Mouse (Mus musculus): Measurements from ENCODE around the gene Arl11. TPM values are rescaled to one million over a fixed set of nuclear protein-coding genes. Genes with fewer than 3 reads are reported as not detected.
A peak's percentile ranks its signal among the peaks of the same experiment; 100 is the strongest.

Arl11 gene
- polyA plus RNA-seq, 1 experiment from 2014 or later = 0.56 TPM

DNA sequence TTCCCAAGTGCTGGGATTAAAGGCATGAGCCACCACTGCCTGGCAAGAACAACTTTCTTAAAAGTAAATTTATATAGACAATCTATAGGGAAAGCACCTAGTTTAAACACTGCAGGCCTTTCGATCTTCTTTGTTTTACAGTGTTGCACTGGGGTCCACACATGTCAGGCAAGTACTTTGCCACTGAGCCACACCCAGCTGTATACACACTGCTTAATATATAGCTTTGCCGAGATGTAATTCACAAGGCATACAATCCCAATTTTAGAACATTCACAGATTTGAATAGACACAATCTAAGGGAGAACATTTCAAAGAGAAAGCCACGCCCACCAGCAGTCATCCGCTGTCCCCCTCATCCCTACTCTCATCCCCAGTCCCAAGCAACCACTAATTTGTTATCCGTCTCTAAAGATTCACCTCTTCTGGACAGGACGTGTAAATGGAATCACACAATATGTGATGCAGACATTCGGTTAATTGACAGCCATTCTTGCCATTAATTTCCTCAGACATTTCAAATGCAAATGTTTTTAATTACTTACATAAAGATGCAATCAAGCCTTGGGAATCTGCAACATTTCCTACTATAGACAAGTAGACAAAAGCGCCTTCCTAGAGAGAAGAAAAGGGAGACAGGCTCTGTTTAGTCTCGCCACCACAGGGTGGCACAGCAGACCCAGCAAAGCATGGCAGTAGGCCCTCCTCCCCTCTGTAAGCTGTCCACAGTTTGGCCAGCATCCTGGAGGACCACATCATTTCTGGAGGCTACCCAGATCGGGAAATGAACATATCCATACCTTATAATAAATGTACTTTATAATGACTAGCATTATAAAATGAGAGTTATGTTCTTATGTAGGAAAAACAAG lies 37.5 kb downstream of the Arl11 start:
- H3K27ac ChIP-seq (ENCODE audit: low read depth, low read length) = 0 out of 2 replicates have a peak overlapping the region, but pooled peaks have one; percentile 33
- no peak overlapping the region for H3K4me3 ChIP-seq (ENCODE audit: low read depth, low read length)
- H3K27me3 ChIP-seq (replicated peaks; ENCODE audit: control insufficient read depth, insufficient read depth, low read length) = no peaks in the 10 kb centered on the region
- WGBS = 24% methylated on average over 10 of the region's 10 CpGs
- H3K4me2 ChIP-seq (ENCODE audit: low read length) = no peak overlapping the region
- peak; percentile 97 for ATAC-seq
- peak; percentile 88 for DNase-seq (ENCODE audit: low spot score)
- H3K4me1 ChIP-seq (ENCODE audit: control insufficient read depth, insufficient read depth, low read length) = no peaks in the 10 kb centered on the region
- H3K36me3 ChIP-seq (ENCODE audit: control insufficient read depth, insufficient read depth, low read length) = no peaks in the 10 kb centered on the region
- H3K9me3 ChIP-seq (replicated peaks; ENCODE audit: control insufficient read depth, low read length) = no peaks in the 10 kb centered on the region
- no peak overlapping the region for H3K9ac ChIP-seq (ENCODE audit: low read length)

GRCm38 (mm10) chr14:61349876-61350275 lies 40.3 kb downstream of the Arl11 start:
- H3K4me3 ChIP-seq (ENCODE audit: low read depth, low read length) = no peak overlapping the region
- no peak overlapping the region for H3K27ac ChIP-seq (ENCODE audit: low read depth, low read length)
- ATAC-seq = no peak
- whole genome bisulfite sequencing = 93% methylated on average over 4 of the region's 4 CpGs
- H3K27me3 ChIP-seq (replicated peaks; ENCODE audit: control insufficient read depth, insufficient read depth, low read length) = no peaks in the 10 kb centered on the region
- H3K4me1 ChIP-seq (ENCODE audit: control insufficient read depth, insufficient read depth, low read length) = no peaks in the 10 kb centered on the region
- no peak overlapping the region for H3K9ac ChIP-seq (ENCODE audit: low read length)
- no peak overlapping the region for H3K4me2 ChIP-seq (ENCODE audit: low read length)
- DNase-seq (ENCODE audit: low spot score) = no peak
- H3K9me3 ChIP-seq (replicated peaks; ENCODE audit: control insufficient read depth, low read length) = no peaks in the 10 kb centered on the region
- H3K36me3 ChIP-seq (ENCODE audit: control insufficient read depth, insufficient read depth, low read length) = no peaks in the 10 kb centered on the region

GRCm38 (mm10) chr14:61350808-61351207 lies 41.3 kb downstream of the Arl11 start:
- Histone ChIP-seq H3K4me2 (ENCODE audit: low read length) (no peak overlapping the region), H3K9me3 (replicated peaks; ENCODE audit: control insufficient read depth, low read length) (no peaks in the 10 kb centered on the region), H3K4me1 (ENCODE audit: control insufficient read depth, insufficient read depth, low read length) (no peaks in the 10 kb centered on the region), H3K9ac (ENCODE audit: low read length) (no peak overlapping the region), H3K27me3 (replicated peaks; ENCODE audit: control insufficient read depth, insufficient read depth, low read length) (no peaks in the 10 kb centered on the region), H3K4me3 (ENCODE audit: low read depth, low read length) (no peak overlapping the region), H3K36me3 (ENCODE audit: control insufficient read depth, insufficient read depth, low read length) (no peaks in the 10 kb centered on the region), H3K27ac (ENCODE audit: low read depth, low read length) (no peak overlapping the region)
- ATAC-seq (no peak), DNase-seq (ENCODE audit: low spot score) (no peak)
- 81% methylated on average over 6 of the region's 6 CpGs for WGBS

DNA sequence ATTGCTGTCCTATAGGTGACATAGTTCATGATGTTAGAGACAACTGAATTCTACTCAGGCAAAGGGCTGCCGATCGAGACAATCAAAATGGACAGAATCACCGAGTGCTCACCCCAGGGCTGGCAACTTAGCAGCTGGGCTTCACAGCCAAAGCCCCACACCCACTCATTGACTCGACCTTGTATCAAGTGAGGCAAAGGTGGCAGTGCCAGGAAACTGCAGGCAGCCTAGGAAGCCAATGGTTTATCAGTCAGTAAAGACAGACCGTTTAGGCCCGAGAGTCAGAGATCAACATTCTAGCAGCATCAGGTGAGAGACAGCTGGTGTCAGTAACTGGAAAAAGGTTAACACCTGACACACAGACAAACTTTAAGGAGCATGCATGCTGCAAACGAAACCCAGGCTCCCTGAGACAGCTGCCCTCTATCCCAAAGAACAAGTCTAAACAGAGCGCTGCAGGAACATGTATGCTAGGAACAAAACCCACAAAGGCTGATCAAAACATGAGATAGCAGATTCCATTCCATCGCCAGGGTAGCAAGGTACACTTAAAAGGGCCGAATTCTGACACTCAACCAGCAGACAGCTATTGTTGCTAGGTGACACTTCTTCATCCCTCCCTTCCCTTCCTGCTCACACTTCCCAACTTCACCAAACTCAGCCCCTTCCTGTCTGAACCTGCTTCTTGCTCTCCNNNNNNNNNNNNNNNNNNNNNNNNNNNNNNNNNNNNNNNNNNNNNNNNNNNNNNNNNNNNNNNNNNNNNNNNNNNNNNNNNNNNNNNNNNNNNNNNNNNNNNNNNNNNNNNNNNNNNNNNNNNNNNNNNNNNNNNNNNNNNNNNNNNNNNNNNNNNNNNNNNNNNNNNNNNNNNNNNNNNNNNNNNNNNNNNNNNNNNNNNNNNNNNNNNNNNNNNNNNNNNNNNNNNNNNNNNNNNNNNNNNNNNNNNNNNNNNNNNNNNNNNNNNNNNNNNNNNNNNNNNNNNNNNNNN lies 45.0 kb downstream of the Arl11 start:
- Histone ChIP-seq H3K9me3 (replicated peaks; ENCODE audit: control insufficient read depth, low read length) (no peaks in the 10 kb centered on the region), H3K4me2 (ENCODE audit: low read length) (no peak overlapping the region), H3K36me3 (ENCODE audit: control insufficient read depth, insufficient read depth, low read length) (no peaks in the 10 kb centered on the region), H3K27me3 (replicated peaks; ENCODE audit: control insufficient read depth, insufficient read depth, low read length) (no peaks in the 10 kb centered on the region), H3K9ac (ENCODE audit: low read length) (no peak overlapping the region), H3K4me3 (ENCODE audit: low read depth, low read length) (no peak overlapping the region), H3K27ac (ENCODE audit: low read depth, low read length) (no peak overlapping the region), H3K4me1 (ENCODE audit: control insufficient read depth, insufficient read depth, low read length) (no peaks in the 10 kb centered on the region)
- 84% methylated on average over 10 of the region's 10 CpGs for WGBS
- no peak for DNase-seq (ENCODE audit: low spot score)
- ATAC-seq = no peak

- Histone ChIP-seq H3K9ac (ENCODE audit: low read length) (peak within 1 kb of the TSS; percentile 80), H3K27ac (ENCODE audit: low read depth, low read length) (peak within 1 kb of the TSS; percentile 88), H3K27me3 (replicated peaks; ENCODE audit: control insufficient read depth, insufficient read depth, low read length) (no peaks in the 10 kb centered on the region), H3K4me1 (ENCODE audit: control insufficient read depth, insufficient read depth, low read length) (peaks cover 4% of the 10 kb centered on the region; the same call in 1 of the 2 replicates), H3K36me3 (ENCODE audit: control insufficient read depth, insufficient read depth, low read length) (peaks cover 2% of the 10 kb centered on the region), H3K9me3 (replicated peaks; ENCODE audit: control insufficient read depth, low read length) (no peaks in the 10 kb centered on the region), H3K4me3 (ENCODE audit: low read depth, low read length) (peak within 1 kb of the TSS; percentile 58), H3K4me2 (ENCODE audit: low read length) (peak within 1 kb of the TSS; percentile 50)
- under 1% methylated on average over 40 of the region's 40 CpGs for WGBS
- ATAC-seq = peak; percentile 98
- DNase-seq (ENCODE audit: low spot score) = peak; percentile 94
Observed at GRCm38 (mm10) chr14:61360131-61360980, 50.8 kb downstream of the Arl11 start, which contains the start of gene Ebpl. TSS of gene Ebpl (minus strand) at chr14:61360439.

GRCm38 (mm10) chr14:61360981-61361511 lies 51.5 kb downstream of the Arl11 start:
- 66% methylated on average over 3 of the region's 3 CpGs for WGBS
- Histone ChIP-seq H3K27ac (ENCODE audit: low read depth, low read length) (no peak overlapping the region), H3K9ac (ENCODE audit: low read length) (peak overlapping the region; percentile 80), H3K4me3 (ENCODE audit: low read depth, low read length) (no peak overlapping the region), H3K4me1 (ENCODE audit: control insufficient read depth, insufficient read depth, low read length) (peaks cover 4% of the 10 kb centered on the region; the same call in 1 of the 2 replicates), H3K36me3 (ENCODE audit: control insufficient read depth, insufficient read depth, low read length) (peaks cover 5% of the 10 kb centered on the region), H3K27me3 (replicated peaks; ENCODE audit: control insufficient read depth, insufficient read depth, low read length) (no peaks in the 10 kb centered on the region), H3K9me3 (replicated peaks; ENCODE audit: control insufficient read depth, low read length) (no peaks in the 10 kb centered on the region), H3K4me2 (ENCODE audit: low read length) (peak overlapping the region; percentile 50)
- no peak for ATAC-seq
- DNase-seq (ENCODE audit: low spot score) = peak; percentile 4

Measured in forebrain, embryonic 14.5 days (tissue).